Mouse (Mus musculus): Measurements from ENCODE around the gene Chid1. TPM values are rescaled to one million over a fixed set of nuclear protein-coding genes. Genes with fewer than 3 reads are reported as not detected.

Gene Chid1
- total and polyA plus RNA-seq, 2 experiments from 2014 or later, result 17.7 to 23.5 TPM

- H3K27ac ChIP-seq (ENCODE audit: low read depth), result peak overlapping the region; percentile 96
- H3K27me3 ChIP-seq (ENCODE audit: control insufficient read depth, insufficient read depth, low read length), result no peaks in the 10 kb centered on the region
- TF ChIP-seq EP300 (IDR thresholded peaks at IDR 0.05; ENCODE audit: low read depth) (no peak), CTCF (IDR thresholded peaks at IDR 0.05; ENCODE audit: low read depth) (no peak)
- peaks cover 36% of the 10 kb centered on the region for H3K4me1 ChIP-seq (ENCODE audit: control insufficient read depth, insufficient read depth)
- H3K4me2 ChIP-seq (ENCODE audit: low read depth, low read length), result peak overlapping the region; percentile 93
- H3K9me3 ChIP-seq (replicated peaks; ENCODE audit: control insufficient read depth, low read length), result no peaks in the 10 kb centered on the region
- peaks cover 20% of the 10 kb centered on the region for H3K36me3 ChIP-seq (replicated peaks; ENCODE audit: control insufficient read depth, insufficient read depth, low read length)
- no peak for DNase-seq (ENCODE audit: low spot score)
- no peak for ATAC-seq (ENCODE audit: insufficient read depth, low read depth)
- peak overlapping the region; percentile 69 for H3K4me3 ChIP-seq (ENCODE audit: low read depth, low read length)
- H3K9ac ChIP-seq (replicated peaks; ENCODE audit: low read depth, low read length), result peak overlapping the region; percentile 80
- WGBS, result under 1% methylated on average over 12 of the region's 12 CpGs
Observed at GRCm38 (mm10) chr7:141475805-141476158, 63.9 kb downstream of the Chid1 start.

DNA sequence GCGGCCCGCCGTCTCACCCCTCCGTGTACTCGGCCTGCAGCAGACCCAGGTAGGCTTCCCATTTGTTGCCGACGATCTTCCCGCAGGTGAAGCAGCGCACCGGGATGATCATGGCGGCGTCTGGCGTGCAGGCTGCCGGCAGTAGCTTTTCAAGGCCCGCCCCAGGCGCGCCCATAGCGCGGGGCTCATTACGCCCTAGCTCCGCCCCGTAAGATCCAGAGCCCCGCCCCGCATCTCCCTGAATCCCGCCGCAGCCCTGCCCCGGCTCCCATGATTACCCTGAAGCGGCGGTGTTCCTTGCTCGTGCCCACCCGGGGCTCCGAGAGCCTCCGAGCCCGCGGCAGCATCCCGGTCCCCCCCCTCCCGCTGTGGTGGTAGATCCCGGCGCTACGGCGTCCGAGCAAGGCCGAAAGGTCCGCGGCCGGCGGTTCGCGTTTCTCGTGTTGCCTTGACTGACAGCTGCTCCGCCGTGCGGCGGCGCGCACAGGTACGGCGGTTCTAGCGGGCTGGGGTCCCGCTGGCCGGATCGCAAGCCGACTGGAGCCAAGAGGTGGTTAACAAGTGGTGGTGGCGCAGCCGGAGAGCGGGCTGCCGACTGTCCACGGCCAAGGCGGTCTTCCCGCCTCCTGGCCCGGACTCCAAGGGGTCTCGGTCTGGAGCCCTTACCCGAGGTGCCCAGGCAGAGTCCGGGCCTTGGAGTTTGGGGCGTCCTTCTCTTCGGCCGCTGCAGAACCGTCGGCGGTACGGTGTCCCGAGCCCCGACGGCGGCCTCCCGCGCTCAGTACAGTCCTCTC, 64.4 kb downstream of the Chid1 start, which contains the start of the genes Polr2l and Tspan4:
Polr2l (minus strand) TSS at position 122 of the 794 bp plus-strand sequence.
Tspan4 (plus strand) TSS at position 230 of the 794 bp plus-strand sequence.
- peak within 1 kb of the TSS; percentile 93 for H3K4me2 ChIP-seq (ENCODE audit: low read depth, low read length)
- H3K36me3 ChIP-seq (replicated peaks; ENCODE audit: control insufficient read depth, insufficient read depth, low read length), result peaks cover 26% of the 10 kb centered on the region
- H3K4me1 ChIP-seq (ENCODE audit: control insufficient read depth, insufficient read depth), result peaks cover 37% of the 10 kb centered on the region
- DNase-seq (ENCODE audit: low spot score), result peak; percentile 71
- H3K9ac ChIP-seq (replicated peaks; ENCODE audit: low read depth, low read length), result peak within 1 kb of the TSS; percentile 80
- TF ChIP-seq CTCF (IDR thresholded peaks at IDR 0.05; ENCODE audit: low read depth), result no peak
- no peak; the same call in 1 of the 2 replicates for TF ChIP-seq EP300 (IDR thresholded peaks at IDR 0.05; ENCODE audit: low read depth)
- peak within 1 kb of the TSS; percentile 96 for H3K27ac ChIP-seq (ENCODE audit: low read depth)
- H3K4me3 ChIP-seq (ENCODE audit: low read depth, low read length), result peak within 1 kb of the TSS; percentile 69
- WGBS, result under 1% methylated on average over 85 of the region's 87 CpGs
- no peaks in the 10 kb centered on the region for H3K27me3 ChIP-seq (ENCODE audit: control insufficient read depth, insufficient read depth, low read length)
- H3K9me3 ChIP-seq (replicated peaks; ENCODE audit: control insufficient read depth, low read length), result no peaks in the 10 kb centered on the region
- peak; percentile 56 for ATAC-seq (ENCODE audit: insufficient read depth, low read depth)

GRCm38 (mm10) chr7:141474160-141474559, 65.5 kb downstream of the Chid1 start:
- no peaks in the 10 kb centered on the region for H3K27me3 ChIP-seq (ENCODE audit: control insufficient read depth, insufficient read depth, low read length)
- H3K4me2 ChIP-seq (ENCODE audit: low read depth, low read length), result peak overlapping the region; percentile 93
- peaks cover 32% of the 10 kb centered on the region for H3K36me3 ChIP-seq (replicated peaks; ENCODE audit: control insufficient read depth, insufficient read depth, low read length)
- peak overlapping the region; percentile 80 for H3K9ac ChIP-seq (replicated peaks; ENCODE audit: low read depth, low read length)
- peaks cover 48% of the 10 kb centered on the region for H3K4me1 ChIP-seq (ENCODE audit: control insufficient read depth, insufficient read depth)
- ATAC-seq (ENCODE audit: insufficient read depth, low read depth) (no peak), DNase-seq (ENCODE audit: low spot score) (no peak)
- no peaks in the 10 kb centered on the region for H3K9me3 ChIP-seq (replicated peaks; ENCODE audit: control insufficient read depth, low read length)
- H3K4me3 ChIP-seq (ENCODE audit: low read depth, low read length), result peak overlapping the region; percentile 69
- H3K27ac ChIP-seq (ENCODE audit: low read depth), result no peak overlapping the region
- 5% methylated on average over 5 of the region's 5 CpGs for WGBS
- TF ChIP-seq CTCF (IDR thresholded peaks at IDR 0.05; ENCODE audit: low read depth) (no peak), EP300 (IDR thresholded peaks at IDR 0.05; ENCODE audit: low read depth) (no peak)

- H3K36me3 ChIP-seq (replicated peaks; ENCODE audit: control insufficient read depth, insufficient read depth, low read length), result peaks cover 32% of the 10 kb centered on the region
- DNase-seq (ENCODE audit: low spot score), result no peak
- H3K9me3 ChIP-seq (replicated peaks; ENCODE audit: control insufficient read depth, low read length), result no peaks in the 10 kb centered on the region
- H3K4me3 ChIP-seq (ENCODE audit: low read depth, low read length), result no peak overlapping the region
- 82% methylated on average over 6 of the region's 6 CpGs for WGBS
- no peak for ATAC-seq (ENCODE audit: insufficient read depth, low read depth)
- H3K4me1 ChIP-seq (ENCODE audit: control insufficient read depth, insufficient read depth), result peaks cover 45% of the 10 kb centered on the region
- no peak overlapping the region for H3K4me2 ChIP-seq (ENCODE audit: low read depth, low read length)
- no peaks in the 10 kb centered on the region for H3K27me3 ChIP-seq (ENCODE audit: control insufficient read depth, insufficient read depth, low read length)
- H3K27ac ChIP-seq (ENCODE audit: low read depth), result no peak overlapping the region
- TF ChIP-seq CTCF (IDR thresholded peaks at IDR 0.05; ENCODE audit: low read depth), result no peak
- TF ChIP-seq EP300 (IDR thresholded peaks at IDR 0.05; ENCODE audit: low read depth), result no peak
- no peak overlapping the region for H3K9ac ChIP-seq (replicated peaks; ENCODE audit: low read depth, low read length)
Observed at GRCm38 (mm10) chr7:141472763-141473162, 66.9 kb downstream of the Chid1 start.

GRCm38 (mm10) chr7:141472226-141472625, 67.4 kb downstream of the Chid1 start:
- no peak for ATAC-seq (ENCODE audit: insufficient read depth, low read depth)
- Histone ChIP-seq H3K4me2 (ENCODE audit: low read depth, low read length) (no peak overlapping the region), H3K9ac (replicated peaks; ENCODE audit: low read depth, low read length) (no peak overlapping the region), H3K4me1 (ENCODE audit: control insufficient read depth, insufficient read depth) (peaks cover 40% of the 10 kb centered on the region), H3K9me3 (replicated peaks; ENCODE audit: control insufficient read depth, low read length) (no peaks in the 10 kb centered on the region), H3K4me3 (ENCODE audit: low read depth, low read length) (no peak overlapping the region), H3K27me3 (ENCODE audit: control insufficient read depth, insufficient read depth, low read length) (no peaks in the 10 kb centered on the region), H3K27ac (ENCODE audit: low read depth) (no peak overlapping the region), H3K36me3 (replicated peaks; ENCODE audit: control insufficient read depth, insufficient read depth, low read length) (peaks cover 32% of the 10 kb centered on the region)
- no peak for DNase-seq (ENCODE audit: low spot score)
- TF ChIP-seq EP300 (IDR thresholded peaks at IDR 0.05; ENCODE audit: low read depth), result no peak
- no peak for TF ChIP-seq CTCF (IDR thresholded peaks at IDR 0.05; ENCODE audit: low read depth)
- 79% methylated on average over 6 of the region's 6 CpGs for WGBS
